Mouse (Mus musculus) forebrain, embryonic 11.5 days (tissue): ENCODE measurements at regions not wholly inside any gene's neighbourhood (a gene's known extent, or its start where the extent isn't known, plus 50 kb on each side); places are given as distances from the start of the nearest gene placed in this dataset.

ENCODE experiments used
- ATAC-seq: fragments of 200-750 bp; cut with Nextera tagmentation; replicated peaks from 2 replicates; pipeline ENCODE4 v1.8.0; 2017; ENCODE audit warnings: moderate TSS enrichment; ENCODE audit not compliant: low FRiP score
- DNase-seq: peaks from one replicate; pipeline ENCODE4 v3.0.0-alpha.2; 2017; ENCODE audit warnings: low spot score
- H3K27ac ChIP-seq: fragments of 300-500 bp; sonication (generic); 2 replicates; pipeline ENCODE4 v1.5.1; 2014; ENCODE audit warnings: low read depth, low read length
- H3K27me3 ChIP-seq: fragments of 300-500 bp; sonication (generic); 2 replicates; pipeline ENCODE4 v1.6.1; 2014; ENCODE audit warnings: mild to moderate bottlenecking, low read length, mixed read lengths; ENCODE audit not compliant: control insufficient read depth, insufficient read depth
- H3K36me3 ChIP-seq: fragments of 300-500 bp; sonication (generic); 2 replicates; pipeline ENCODE4 v1.6.1; 2014; ENCODE audit warnings: mild to moderate bottlenecking, low read length, moderate library complexity, mixed read lengths; ENCODE audit not compliant: control insufficient read depth, insufficient read depth
- H3K4me1 ChIP-seq: fragments of 300-500 bp; sonication (generic); replicated peaks from 2 replicates; pipeline ENCODE4 v1.6.1; 2014; ENCODE audit warnings: low read length, mixed read lengths; ENCODE audit not compliant: control insufficient read depth, insufficient read depth
- H3K4me2 ChIP-seq: fragments of 300-500 bp; sonication (generic); 2 replicates; pipeline ENCODE4 v1.6.1; 2014; ENCODE audit warnings: low read depth, mild to moderate bottlenecking, low read length, moderate library complexity, mixed read lengths; ENCODE audit not compliant: severe bottlenecking
- H3K4me3 ChIP-seq: fragments of 300-500 bp; sonication (generic); 2 replicates; pipeline ENCODE4 v1.5.1; 2014; ENCODE audit warnings: low read depth, low read length
- H3K9ac ChIP-seq: fragments of 300-500 bp; sonication (generic); 2 replicates; pipeline ENCODE4 v1.6.1; 2014; ENCODE audit warnings: low read length
- H3K9me3 ChIP-seq: fragments of 300-500 bp; sonication (generic); 2 replicates; pipeline ENCODE4 v1.6.1; 2016; ENCODE audit warnings: low read length, mixed read lengths; ENCODE audit not compliant: control insufficient read depth
- WGBS: fragments of 180-500 bp; shearing (Covaris S2); extraction: QIAGEN DNeasy Blood & Tissue Kit; methylation state at CpG from one replicate; pipeline ENCODE4 v1.1.7; 2014; 5-methylcytosine and 5-hydroxymethylcytosine counted together

DNA sequence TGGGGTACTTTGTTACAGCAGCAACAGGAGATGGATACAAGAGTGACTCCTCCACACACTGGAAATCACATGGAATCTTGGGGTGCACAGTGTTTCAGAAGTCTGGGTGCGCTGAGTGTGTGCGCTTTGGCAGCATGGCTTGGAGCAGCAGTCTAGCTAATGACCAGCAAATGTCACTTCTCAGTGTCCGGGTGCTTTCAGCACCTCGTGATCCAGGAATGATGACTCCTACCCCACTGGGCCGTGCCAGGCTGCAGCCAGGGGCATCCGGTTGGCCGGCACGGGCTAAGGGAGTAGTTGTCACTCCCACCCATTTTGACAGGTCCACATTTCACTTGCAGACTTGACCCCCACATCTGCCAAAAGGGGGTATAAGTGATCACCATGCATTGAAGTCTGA lies 264.3 kb downstream of the Rps24 start:
- Histone ChIP-seq H3K4me3 (no peak overlapping the region), H3K4me2 (no peak overlapping the region), H3K27me3 (no peaks in the 10 kb centered on the region), H3K9me3 (no peaks in the 10 kb centered on the region), H3K9ac (no peak overlapping the region), H3K36me3 (no peaks in the 10 kb centered on the region), H3K4me1 (no peaks in the 10 kb centered on the region), H3K27ac (no peak overlapping the region)
- DNase-seq (no peak), ATAC-seq (no peak)
- 89% methylated on average over 8 of the region's 8 CpGs for WGBS

DNA sequence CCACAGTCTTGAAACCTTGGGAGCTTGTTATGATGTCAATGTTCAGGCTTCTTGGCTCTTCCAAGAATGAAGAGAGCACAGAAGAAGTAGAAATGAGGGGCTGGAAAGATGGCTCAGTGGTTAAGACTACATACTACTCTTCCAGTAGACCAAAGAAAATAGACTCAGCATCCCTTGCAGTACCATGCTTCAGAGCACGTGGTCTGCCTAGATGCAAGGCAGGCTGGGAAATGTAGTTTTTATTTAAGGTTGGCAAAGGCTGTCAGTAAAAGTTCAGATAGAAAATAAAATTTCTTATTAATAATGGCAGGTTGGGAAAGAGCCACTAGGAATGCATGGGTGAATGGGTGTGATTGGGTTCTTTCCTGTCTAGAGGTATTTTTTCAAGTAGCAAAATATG lies 267.8 kb downstream of the Rps24 start:
- H3K9me3 ChIP-seq, result no peaks in the 10 kb centered on the region
- DNase-seq, result no peak
- H3K4me2 ChIP-seq, result no peak overlapping the region
- H3K4me3 ChIP-seq, result no peak overlapping the region
- H3K4me1 ChIP-seq, result 0 out of 2 replicates have a peak, but pooled peaks cover 2% of the 10 kb centered on the region
- H3K9ac ChIP-seq, result no peak overlapping the region
- 51% methylated on average over 1 of the region's 1 CpGs for WGBS
- ATAC-seq, result no peak
- no peaks in the 10 kb centered on the region for H3K27me3 ChIP-seq
- no peak overlapping the region for H3K27ac ChIP-seq
- no peaks in the 10 kb centered on the region for H3K36me3 ChIP-seq

DNA sequence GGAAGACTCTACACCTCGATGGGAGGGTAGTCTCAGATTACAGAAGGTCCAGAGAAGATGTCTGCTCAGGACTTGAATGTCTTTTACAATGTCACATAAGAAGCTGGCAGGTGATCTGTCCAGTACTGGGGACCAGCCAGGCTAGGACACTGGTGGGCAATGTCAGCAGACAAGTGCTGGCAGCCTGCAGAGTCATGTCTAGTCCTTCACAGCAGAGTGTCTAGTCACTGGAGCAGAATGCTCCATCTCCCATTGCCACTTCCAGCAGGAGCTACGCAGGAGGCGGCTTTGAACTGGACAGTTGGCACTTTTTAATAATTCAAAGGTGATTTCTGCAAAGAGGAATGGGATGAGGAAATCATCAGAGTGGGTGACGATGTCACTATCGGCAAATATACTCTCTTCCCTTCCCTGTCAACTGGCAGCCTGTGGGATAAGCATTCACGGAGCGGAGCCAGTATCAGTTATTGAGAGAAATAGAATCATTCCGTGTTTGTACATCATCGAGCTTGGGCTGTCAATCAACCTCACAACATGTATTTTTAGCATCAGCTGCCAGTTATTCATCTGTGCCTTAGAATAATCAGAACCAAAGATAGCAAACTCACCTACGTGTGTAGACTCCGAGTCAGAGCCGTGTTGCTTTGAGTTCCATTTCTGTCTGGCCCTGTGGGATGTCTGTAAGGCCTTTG lies 268.6 kb downstream of the Rps24 start:
- Histone ChIP-seq H3K9ac (no peak overlapping the region), H3K27ac (no peak overlapping the region), H3K4me2 (no peak overlapping the region), H3K4me1 (0 out of 2 replicates have a peak, but pooled peaks cover 2% of the 10 kb centered on the region), H3K4me3 (no peak overlapping the region), H3K9me3 (no peaks in the 10 kb centered on the region), H3K36me3 (no peaks in the 10 kb centered on the region), H3K27me3 (no peaks in the 10 kb centered on the region)
- ATAC-seq (no peak), DNase-seq (no peak)
- WGBS, result 92% methylated on average over 12 of the region's 12 CpGs

DNA sequence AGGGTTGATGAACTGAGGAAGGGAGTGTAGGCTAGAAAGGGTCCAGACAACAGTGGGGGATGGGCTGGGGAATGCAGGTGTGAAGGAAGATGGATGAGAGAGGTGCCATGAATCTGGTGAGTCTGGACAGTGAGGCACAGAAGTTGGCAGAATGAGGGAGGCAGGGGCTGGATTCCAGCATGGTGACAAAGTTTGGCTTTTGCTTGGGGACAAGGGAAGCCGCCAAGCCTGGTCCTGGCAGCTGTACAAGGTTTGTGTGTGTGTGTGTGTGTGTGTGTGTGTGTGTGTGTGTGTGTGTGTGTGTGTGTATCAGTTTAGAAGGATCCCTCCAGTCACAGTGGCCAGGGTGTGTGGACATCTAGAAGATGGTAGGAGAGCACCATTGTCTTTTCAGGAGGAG lies 270.4 kb downstream of the Rps24 start:
- H3K4me2 ChIP-seq, result no peak overlapping the region
- DNase-seq (no peak), ATAC-seq (no peak)
- no peaks in the 10 kb centered on the region for H3K36me3 ChIP-seq
- WGBS, result 100% methylated on average over 1 of the region's 1 CpGs
- no peak overlapping the region for H3K9ac ChIP-seq
- 0 out of 2 replicates have a peak, but pooled peaks cover 2% of the 10 kb centered on the region for H3K4me1 ChIP-seq
- no peak overlapping the region for H3K4me3 ChIP-seq
- H3K27ac ChIP-seq, result no peak overlapping the region
- H3K27me3 ChIP-seq, result no peaks in the 10 kb centered on the region
- no peaks in the 10 kb centered on the region for H3K9me3 ChIP-seq

DNA sequence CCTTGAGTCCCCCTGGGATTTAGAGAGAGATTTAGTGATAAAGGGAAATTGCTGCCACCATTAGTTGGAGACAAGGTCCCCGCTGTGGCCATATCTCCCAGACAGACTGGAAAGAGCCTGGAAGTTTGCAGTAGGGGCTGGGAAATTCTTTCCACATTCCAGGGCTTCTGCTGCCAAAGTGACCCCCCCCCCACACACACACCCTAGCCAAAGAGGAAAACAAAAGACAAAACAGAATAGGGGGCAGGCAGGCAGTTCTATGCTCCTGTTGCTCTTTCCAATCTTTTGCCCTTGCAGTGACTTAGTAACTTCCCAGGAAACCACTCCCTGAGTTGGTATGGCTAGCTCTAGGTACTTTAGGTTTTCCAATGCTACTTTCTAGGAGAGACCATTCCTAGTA lies 270.9 kb downstream of the Rps24 start:
- no peak overlapping the region for H3K27ac ChIP-seq
- DNase-seq (no peak), ATAC-seq (no peak)
- no peak overlapping the region for H3K4me2 ChIP-seq
- no peaks in the 10 kb centered on the region for H3K27me3 ChIP-seq
- H3K4me3 ChIP-seq, result no peak overlapping the region
- H3K9ac ChIP-seq, result no peak overlapping the region
- H3K4me1 ChIP-seq, result peaks cover 4% of the 10 kb centered on the region; the same call in 1 of the 2 replicates
- no peaks in the 10 kb centered on the region for H3K36me3 ChIP-seq
- no peaks in the 10 kb centered on the region for H3K9me3 ChIP-seq
- 79% methylated on average over 1 of the region's 1 CpGs for WGBS

DNA sequence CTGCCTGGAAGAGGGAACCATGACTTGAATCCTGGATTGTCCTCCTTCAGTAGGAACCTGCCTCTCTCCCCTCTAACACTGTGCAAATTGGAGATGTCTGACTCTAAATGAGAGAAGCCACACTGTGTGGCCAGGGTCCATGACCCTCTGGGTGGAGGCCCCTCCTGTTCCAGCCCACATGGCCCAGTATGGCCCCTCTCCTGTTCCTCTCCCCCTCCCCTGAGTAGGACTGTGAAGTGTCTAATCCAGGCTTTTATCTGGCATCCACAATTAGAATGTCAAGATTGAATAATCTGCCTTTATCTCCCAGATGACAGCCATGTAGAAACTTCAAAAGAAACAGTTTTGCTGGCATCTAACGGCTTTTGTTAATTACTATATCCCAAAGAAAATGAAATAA lies 274.0 kb downstream of the Rps24 start:
- no peaks in the 10 kb centered on the region for H3K36me3 ChIP-seq
- DNase-seq (no peak), ATAC-seq (no peak)
- H3K4me2 ChIP-seq, result no peak overlapping the region
- no peaks in the 10 kb centered on the region for H3K9me3 ChIP-seq
- H3K4me1 ChIP-seq, result peaks cover 9% of the 10 kb centered on the region; the same call in 1 of the 2 replicates
- no peak overlapping the region for H3K4me3 ChIP-seq
- WGBS, result 71% methylated on average over 1 of the region's 1 CpGs
- no peak overlapping the region for H3K9ac ChIP-seq
- H3K27me3 ChIP-seq, result no peaks in the 10 kb centered on the region
- no peak overlapping the region for H3K27ac ChIP-seq

DNA sequence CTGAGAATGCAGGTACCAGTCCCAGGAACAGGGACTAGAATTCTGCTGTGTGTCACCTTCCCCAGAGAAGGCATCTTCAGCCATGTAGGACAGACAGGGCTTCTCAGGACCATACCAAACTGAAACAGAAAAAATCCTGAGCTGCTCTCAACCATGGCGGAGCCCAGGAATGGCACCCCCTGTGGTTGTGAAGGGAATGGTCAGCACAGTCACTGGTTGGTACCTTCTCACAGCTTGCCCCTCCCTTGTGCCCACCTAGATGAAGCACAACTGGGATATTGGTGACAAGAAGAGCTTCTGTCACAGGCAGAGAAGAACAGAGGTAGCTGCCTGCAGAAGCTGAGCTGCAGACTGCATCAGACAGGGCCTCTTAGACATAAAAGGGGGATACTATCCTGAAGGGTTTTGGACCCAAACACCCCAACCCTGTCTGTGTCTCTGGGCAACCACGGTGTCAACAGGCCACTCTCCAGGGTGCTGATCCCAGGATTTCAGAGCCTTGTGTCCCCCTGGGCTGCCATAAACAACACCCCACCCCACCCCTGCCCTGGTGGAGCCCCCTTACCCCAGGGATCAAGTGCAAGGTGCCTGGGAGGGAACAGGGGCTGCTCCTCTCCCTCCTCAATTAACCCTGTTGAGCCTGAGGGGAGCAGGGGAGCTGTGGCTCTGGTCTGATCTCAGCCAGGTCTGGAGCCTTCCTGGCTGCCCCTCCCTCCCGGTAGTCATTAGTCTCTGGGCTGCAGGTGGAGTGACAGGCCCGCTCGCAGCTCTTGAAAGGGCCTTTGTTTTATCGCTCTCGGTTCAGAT lies 275.7 kb downstream of the Rps24 start:
- peak; percentile 73 for ATAC-seq
- Histone ChIP-seq H3K9ac (no peak overlapping the region), H3K4me1 (peaks cover 10% of the 10 kb centered on the region), H3K9me3 (no peaks in the 10 kb centered on the region), H3K4me2 (no peak overlapping the region), H3K36me3 (no peaks in the 10 kb centered on the region), H3K27ac (peak overlapping the region; percentile 15), H3K4me3 (no peak overlapping the region), H3K27me3 (no peaks in the 10 kb centered on the region)
- WGBS, result 13% methylated on average over 7 of the region's 7 CpGs
- peak; percentile 70 for DNase-seq

DNA sequence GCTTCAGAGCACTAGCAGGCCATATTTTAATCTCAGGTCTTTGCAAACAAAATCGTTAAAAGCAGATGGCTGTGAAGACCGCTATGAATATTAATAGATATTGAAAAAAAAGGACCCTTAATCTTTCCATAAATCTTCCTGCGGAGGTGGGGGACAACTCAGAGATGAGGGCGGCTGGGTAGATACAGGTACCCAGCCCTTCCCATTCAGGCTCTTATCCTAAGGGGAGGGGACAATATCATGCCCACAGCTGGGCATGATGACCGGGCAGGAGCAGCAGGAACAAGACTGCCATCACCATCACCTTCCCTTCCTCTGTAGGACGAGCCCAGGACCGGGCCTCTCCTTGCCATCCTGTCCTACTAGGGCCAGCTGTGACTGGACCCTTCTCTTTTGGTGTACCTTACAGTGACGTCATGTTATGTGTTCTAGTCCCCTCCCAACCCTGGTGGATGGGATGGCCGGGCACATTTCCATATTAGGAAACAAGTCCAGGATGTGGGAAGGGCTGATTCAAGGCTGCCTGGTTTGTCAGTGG lies 276.4 kb downstream of the Rps24 start:
- Histone ChIP-seq H3K9me3 (no peaks in the 10 kb centered on the region), H3K4me2 (no peak overlapping the region), H3K36me3 (no peaks in the 10 kb centered on the region), H3K27ac (peak overlapping the region; percentile 15), H3K4me1 (peaks cover 10% of the 10 kb centered on the region), H3K27me3 (no peaks in the 10 kb centered on the region), H3K9ac (no peak overlapping the region), H3K4me3 (no peak overlapping the region)
- 55% methylated on average over 9 of the region's 9 CpGs for WGBS
- peak; percentile 23; the same call in 1 of the 2 replicates for ATAC-seq
- DNase-seq, result no peak
